Mouse (Mus musculus) adrenal gland, adult 2 months (tissue): ENCODE measurements around the gene Irs2. TPM values are rescaled to one million over a fixed set of nuclear protein-coding genes. Genes with fewer than 3 reads are reported as not detected.
A peak's percentile ranks its signal among the peaks of the same experiment; 100 is the strongest.

ENCODE experiments used
- DNase-seq: peaks from one replicate; pipeline ENCODE4 v3.0.0; 2021
- polyA plus RNA-seq: library from polyadenylated mRNA; depleted of rRNA; stranded (reverse); fragments of >200 nt; gene quantifications from 2 replicates; pipeline ENCODE4 v1.2.3, GENCODE M21; 2012
- total RNA-seq, 2 experiments: library from RNA; stranded (reverse); gene quantifications; 2 replicates each; pipeline ENCODE4 v1.2.3; 2021

Gene Irs2
- total and polyA plus RNA-seq, 3 experiments: 19.6 to 37.6 (median 29.8) TPM

GRCm38 (mm10) chr8:11009431-11010071 lies 1.3 kb upstream of the Irs2 start:
- peak; percentile 89 for DNase-seq

DNA sequence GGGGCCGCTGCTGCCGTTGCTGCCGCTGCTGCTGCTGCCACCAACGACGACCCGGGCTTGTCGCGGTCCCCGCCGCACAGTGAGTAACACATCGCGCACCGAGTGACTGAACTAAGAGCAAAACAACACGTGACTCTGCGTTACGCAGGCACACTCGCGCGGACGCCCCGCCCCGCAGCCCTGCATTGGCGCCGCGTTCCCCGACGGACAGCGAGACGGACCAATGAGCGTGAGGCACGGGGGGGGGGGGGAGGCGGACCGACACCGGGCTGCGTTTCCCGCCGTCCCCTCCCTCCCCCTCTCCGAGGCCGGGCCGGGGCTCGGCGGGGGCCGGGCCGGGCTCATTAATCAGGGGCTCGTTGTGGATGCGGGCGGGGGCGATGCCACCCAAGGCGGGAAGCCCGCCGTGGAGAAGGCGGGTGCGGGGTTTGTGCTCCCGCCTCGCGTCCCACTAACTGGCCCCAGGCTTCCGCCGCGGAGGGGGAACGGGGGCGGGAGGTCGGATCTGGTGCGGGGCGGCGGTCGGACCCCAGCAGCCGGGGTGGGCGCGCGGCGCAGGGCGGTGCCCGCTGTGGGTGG lies 673 bp upstream of the Irs2 start:
- DNase-seq: peak; percentile 97

DNA sequence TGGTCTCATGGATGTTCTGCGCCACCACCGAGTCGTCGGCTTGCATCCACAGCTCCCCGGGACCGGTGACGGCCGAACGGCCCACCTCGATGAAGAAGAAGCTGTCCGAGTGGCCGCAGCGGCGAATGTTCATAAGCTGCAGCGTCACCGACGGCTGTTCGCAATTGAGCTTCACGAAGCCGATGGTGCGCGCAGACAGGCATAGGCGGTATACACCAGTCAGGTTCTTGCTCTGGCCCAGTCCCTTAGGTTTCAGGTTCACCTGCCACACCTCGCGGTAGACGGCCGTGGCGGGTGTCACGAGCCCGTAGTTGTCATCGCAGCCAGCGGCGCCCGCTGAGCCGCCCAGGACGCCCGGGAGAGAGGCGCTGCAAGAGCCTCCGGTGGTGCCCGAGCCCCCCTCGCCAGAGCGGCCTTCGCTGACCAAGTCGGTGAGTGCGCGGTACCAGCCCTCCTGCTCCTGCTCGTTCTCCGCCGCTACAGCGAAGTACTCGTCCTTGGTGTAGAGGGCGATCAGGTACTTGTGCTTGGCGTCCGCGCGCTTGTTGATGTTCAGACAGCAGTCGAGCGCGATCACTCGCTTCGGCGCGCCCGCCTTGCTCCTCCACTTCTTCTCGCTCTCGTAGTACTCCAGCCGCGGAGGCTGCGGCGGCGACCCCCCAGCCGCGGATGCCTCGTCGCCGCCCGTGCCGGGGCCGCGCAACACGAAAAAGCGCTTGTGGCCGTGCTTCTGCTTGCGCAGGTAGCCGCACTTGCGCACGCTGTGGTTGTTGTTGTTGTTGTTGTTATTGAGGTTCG lies 478 bp downstream of the Irs2 start:
- DNase-seq: peak; percentile 80

DNA sequence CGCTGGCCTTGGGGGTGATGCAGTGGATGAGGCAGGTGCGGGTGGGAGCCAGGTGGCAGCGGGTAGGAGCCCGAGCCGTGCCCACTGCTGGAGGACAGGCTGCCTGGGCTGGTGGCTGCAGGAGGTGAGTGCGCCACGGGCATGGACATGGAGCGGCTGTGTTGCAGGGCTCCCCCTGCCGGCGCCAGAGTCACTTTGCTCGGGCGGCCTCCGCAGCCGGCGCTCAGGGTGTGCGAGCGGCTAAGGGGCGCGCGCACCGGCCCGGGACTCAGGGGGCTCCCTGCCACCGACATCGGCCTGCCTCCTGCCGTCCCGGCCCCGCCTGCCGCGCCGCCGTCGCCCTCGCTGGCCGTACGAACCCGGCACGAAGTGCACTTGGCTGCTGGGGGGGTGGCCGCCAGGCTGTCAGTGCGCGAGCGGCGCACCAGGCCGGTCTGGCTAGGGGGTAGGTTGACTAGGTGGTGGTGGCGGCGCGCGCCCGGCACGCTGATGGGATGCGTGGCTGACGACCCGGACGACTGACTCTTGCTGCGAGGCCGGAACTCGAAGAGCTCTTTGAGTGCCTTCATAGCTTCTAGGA lies 1.2 kb downstream of the Irs2 start:
- DNase-seq: peak; percentile 93

DNA sequence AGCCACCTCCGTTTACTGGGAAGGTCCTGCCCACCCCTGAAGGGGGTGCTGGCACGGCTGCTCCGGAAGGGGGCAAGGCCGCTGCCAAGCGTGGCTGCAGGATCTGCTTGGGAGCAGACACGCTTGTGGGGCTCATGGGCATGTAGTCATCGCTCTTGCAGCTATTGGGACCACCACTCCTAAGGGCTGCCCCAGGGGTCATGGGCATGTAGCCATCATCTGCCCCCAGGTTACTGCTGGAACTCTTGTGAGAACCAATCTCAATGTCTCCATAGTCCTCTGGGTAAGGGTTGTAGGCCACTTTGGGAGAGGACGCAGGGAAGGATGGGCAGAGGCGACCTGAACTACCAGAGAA lies 2.0 kb downstream of the Irs2 start:
- DNase-seq: no peak

DNA sequence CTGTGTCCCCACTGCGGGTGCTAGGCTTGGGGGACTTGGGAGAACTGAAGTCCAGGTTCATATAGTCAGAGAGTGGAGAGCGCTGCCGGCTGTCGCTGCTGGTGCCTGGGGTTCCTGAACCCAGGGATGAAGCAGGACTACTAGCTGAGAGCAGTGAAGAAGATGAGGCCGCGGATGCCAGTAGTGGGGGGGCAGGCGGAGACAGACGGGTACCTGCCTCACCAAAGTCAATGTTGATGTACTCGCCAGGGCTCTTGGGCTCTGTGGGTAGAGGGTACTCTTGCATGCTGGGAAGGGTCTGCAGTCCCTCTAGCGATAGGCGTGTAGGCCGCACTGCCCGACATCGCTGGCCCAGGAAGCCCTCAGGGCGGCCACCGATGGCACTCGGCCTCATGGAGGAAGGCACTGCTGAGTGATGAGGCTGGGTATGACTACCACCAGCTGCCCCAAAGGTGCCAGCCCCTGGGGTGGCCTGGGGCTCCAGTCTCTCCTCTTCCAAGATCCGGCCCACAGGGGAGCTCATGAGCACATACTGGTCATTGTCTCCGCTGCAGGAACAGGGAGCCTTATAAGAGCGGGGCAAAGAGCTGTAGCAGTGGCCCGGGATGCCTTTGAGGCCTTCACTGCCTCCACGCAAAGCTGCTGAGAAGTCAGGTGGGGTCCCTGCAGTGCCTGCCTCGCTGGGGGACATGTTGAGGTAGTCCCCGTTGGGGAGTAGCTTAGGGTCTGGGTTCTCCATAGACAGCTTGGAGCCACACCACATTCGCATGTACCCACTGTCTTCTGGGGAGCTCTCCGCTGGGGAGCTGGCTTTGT lies 2.6 kb downstream of the Irs2 start:
- no peak for DNase-seq

DNA sequence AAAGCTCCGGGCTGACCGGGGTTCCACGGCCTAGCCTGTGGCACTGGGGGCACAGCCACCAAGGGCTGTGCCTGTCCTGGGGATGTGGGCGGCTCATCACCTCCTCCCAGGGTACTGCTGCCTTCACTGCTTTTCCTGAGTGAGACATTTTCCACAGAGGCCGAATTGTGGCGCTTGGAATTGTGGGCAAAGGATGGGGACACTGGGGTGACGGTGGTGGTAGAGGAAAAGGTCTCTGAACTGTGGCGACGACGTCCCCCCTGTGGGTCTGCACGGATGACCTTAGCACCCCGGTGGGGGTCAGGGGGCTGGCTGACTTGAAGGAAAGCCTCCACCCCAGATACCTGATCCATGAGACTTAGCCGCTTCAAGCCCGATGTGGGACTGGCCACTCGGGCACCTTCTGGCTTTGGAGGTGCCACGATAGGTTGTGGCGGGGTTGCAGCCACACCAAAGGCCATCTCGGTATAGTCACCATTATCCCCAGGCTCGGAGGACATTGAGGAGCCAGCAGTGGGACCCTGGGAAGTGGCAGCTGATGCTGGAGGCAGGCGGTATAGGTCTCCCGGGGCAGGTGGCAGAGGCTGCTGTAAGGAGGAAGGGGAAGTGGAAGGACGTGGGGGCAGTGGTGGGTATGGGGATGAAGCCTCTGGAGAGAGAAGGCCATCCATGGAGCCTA lies 3.3 kb downstream of the Irs2 start:
- no peak for DNase-seq

- DNase-seq: no peak
Measured at GRCm38 (mm10) chr8:11003917-11004470, 4.3 kb downstream of the Irs2 start.

GRCm38 (mm10) chr8:11003253-11003652 lies 5.0 kb downstream of the Irs2 start:
- peak; percentile 14 for DNase-seq

DNA sequence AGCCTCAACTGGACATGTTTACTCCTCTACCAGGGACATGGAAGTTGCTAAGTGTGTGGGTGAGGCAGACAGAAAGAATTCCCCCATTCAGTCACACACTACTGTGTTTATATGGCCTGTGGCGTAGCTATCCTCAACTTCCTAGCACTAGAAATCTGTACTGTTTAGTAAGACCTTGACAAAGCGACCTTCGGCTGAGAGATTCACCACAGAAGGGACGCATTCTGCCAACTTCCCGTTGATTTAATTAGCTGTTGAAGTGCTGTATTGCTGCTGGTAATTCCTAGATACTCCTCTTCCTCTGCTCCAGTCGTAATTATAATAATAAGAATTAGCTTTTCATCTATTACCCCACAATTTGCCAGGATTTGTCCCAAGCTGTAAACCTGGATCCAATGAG lies 5.4 kb downstream of the Irs2 start:
- peak; percentile 31 for DNase-seq

DNA sequence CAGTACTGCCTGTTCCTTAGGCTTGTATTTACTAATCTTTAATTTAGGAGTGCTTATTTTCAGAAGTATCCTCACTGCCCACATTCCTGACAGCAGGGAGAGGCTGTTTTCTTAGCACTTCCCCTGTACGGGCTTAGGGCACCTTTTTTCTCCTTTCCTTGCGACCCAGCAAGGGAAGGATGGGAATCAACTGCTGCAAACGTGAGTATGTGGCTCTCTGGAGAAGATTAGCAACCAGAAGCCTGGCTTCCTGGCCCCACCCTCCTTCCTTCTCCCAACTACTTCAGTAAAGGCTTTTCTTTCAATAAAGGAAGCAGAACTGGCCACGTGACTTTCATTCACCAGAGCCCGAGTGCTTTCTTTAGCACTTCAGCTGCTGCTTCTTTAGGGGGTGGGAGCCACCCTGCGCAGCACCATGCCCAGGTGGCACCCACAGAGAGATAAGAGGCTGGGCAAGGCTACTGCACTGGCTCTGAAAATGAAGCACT lies 7.2 kb downstream of the Irs2 start:
- DNase-seq: peak; percentile 12

- DNase-seq: no peak
Measured at GRCm38 (mm10) chr8:10999538-10999937, 8.7 kb downstream of the Irs2 start.

DNA sequence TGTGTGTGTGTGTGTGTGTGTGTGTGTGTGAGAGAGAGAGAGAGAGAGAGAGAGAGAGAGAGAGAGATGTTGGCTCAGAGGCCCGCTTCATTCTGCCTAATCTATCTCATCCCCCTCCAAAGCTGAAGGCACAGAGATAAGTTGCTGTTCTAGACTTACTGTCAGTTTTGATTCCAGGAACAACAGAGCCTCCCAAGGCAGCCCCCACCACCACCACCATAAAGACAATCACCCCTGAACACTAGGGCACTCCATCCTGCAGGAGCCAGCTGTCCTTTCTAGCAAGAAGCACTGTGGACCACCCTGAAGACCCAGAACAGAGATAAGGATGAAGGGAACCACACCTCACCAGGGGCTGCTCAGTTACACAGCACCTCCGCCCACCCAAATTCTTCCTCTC lies 12.0 kb downstream of the Irs2 start:
- no peak for DNase-seq

DNA sequence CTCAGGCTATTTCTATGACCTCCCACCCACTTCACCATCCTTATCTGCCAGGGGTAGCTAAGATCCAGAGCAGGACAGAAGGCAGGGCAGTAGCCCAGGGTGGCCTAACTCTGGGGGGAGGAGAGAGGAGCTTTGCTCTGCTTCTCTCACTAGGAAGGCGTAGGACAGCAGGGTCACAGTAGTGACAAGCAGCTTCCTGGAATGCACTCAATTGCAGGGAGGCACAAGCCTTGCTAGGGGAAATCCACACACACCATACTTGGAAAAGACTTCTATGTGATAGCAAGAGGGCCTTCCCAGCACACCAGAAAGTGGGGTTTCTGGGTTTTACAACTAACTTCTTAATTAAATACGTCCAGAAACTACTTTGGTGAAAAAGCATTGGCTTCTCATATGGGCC lies 12.5 kb downstream of the Irs2 start:
- no peak for DNase-seq

- no peak for DNase-seq
Measured at GRCm38 (mm10) chr8:10994390-10994954, 13.8 kb downstream of the Irs2 start.

DNA sequence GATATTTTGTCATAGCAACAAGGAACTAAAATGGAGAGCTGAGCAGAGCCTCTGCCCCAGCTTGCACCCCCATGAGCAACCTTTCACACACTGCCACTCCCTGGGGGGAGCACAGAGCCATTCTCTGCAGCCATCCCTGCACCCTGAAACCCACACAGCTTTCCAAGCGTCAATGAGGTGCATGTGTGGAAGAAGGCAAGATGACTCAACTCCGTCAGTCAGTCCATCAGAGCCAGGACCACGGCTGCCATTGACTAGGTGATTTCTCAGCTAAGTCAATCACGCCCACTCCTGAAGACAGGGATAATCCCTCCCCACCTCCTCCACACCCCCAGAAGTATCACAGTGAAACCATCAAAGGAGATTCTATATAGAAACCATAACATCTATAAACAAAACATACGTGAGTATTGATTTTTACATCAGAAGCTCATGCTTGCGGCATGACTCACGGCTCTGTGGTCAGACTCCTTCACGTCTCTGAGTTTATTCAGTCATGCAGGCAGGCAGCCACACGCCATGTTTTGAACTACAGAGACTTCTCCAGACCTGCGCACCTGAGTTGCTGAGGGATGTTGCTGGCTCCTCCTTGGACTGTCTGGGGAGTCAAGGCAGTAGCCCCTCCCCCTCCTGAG lies 14.6 kb downstream of the Irs2 start:
- DNase-seq: no peak

GRCm38 (mm10) chr8:10992081-10992480 lies 16.2 kb downstream of the Irs2 start:
- DNase-seq: no peak

DNA sequence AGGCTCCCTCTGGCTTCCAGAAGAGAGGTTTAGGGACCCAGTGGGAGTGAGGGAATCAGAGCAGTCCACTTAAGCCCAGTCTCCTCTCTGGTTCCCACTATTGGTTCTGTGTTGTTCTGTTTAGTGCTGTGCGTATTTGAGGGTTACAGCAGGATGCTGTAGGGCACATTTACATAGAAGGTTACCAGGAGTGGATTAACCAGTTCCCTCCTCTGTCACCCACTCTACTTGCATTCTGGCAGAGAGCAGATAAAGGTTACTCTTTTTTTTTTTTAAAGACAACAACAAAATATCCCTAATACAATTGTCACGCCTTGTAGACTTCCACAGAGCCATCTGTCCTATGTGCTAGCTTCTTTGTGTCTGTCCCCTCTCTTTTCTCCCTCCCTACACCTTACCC lies 16.9 kb downstream of the Irs2 start:
- no peak for DNase-seq

DNA sequence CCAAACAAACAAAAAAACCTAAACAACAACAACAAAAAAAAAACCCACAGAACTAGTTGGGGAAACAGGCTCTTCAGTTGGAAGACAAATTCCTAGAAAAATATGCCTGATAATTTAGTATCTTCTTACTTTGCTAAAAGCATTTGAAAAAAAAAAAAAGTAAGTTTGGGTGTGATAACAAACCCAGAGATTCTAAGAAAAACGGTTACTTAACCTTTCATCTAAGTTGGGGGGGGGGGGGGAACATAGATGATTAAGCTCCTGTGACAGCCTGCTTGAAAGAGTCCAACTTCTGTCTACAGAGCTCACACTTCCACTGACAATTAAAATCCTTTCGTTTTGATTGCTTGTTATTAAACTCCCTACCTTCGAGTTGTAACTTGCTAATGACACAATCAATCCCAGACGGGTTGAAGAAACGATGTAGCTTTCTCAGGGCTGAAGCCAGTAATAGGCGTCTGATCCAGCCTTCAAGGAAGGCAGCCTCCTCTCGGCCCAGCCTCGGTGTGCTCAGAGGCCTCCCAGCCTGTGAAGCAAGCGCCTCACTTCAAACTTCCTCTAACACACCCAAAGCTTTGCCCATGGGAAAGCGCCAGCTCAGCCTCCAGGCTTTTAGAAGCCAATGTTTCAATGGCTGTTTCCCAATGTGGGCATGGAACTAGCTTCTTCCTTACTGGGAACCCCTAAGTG lies 17.7 kb downstream of the Irs2 start:
- peak; percentile 41 for DNase-seq

GRCm38 (mm10) chr8:10989946-10990345 lies 18.3 kb downstream of the Irs2 start:
- DNase-seq: no peak
